Mouse (Mus musculus): Measurements from ENCODE around the gene Gm37240.
"Not testable (repeated sequence)": the region's sequence is repeated elsewhere in the genome, so short reads cannot be mapped to it uniquely, and the experiment has no call there.

The Gm37240 gene

DNA sequence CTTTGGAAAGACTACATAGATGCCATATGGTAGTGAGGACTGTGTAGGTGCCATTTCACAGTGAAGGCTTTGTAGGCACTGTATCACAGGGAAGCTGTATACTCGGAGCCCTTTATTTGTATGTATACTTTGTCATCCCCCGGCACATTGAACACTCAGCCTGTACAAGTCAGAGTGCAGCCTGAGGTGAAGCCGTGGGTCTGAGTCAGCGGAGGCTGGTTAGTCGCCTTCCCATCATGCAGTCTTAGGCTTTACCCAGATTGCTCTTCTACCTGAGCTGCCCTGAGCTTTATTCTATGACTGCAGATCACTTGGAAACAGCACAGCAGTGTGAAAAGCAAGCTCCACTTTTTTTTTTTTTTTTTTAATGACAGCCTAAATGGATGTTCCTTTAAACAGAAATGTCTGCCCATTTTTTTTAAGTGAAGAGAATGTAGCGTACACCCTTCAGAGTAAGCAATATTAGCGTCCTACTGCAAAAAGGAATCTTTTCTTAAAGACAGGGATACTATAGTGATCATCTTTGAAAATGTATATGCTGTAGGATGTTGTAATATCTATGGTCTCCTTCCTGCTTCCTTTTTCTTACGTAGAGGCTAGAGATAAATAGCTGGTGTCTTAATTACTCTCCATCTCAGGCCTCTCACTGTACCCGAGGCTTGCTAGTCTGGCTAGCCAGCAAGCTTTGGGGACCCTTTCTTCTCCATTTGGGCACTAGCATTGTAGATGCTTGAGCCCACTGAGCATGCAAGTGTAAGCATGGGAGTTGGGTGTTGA is 969.2 kb downstream of the Gm37240 start:
- no peak for DNase-seq (ENCODE audit: low read depth, low spot score)

DNA sequence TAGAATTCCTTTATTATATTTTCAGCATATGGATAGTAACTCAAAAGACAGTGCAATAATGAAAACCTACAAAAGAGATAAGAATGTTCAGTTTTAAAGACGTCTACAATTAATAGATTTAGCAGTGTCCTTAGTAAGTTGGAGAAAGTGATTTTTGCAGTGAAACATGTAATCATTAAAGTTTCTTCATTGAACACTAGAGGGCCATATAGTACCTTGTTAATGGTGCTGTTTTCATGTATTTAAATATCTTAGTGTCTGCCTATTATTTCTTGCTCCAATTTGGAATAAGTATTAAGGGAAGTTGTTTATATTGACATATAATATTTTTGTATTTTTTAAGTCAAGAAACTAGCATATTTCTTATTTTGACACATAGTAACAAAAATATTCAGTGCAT is 973.0 kb downstream of the Gm37240 start:
- DNase-seq (ENCODE audit: low read depth, low spot score): no peak

DNA sequence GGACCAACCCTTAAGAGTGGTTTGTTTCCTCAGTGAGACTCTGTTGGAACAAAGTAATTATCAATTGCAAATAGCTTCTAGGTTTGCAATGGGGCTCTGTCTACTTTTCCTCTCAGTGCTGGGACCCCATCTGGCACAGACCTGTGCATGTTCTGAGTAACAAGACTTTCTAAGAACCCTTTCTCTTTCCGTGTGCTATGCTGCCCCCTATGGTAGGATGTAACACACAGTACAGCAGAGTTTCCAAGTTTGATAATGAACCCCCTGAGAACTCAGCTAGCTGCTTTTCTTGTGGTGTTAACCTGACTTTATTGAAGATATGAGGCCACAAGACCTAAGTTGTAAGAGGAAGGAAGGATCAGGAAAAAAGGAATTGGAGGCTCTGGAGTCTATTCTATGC is 980.8 kb downstream of the Gm37240 start:
- peak; percentile 52 for DNase-seq (ENCODE audit: low read depth, low spot score)

DNA sequence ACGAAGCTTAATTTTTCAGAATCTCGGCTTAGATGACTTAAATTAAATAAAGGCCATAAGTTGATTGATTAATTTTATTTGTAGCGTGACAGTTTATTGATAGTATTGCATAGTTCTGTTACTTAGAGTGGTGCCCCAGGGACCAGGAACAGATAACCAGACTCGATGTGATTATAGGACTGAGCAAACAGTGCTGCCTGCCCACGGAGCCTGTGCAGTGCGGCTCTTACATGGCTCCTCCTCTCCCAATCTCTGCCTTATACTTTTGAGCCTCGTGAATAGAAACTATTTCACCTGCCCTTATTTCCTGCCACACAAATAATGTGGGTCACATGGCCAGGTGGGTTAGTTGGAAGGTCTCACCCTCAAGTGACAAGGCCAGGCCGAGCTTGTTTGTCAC is 989.4 kb downstream of the Gm37240 start:
- DNase-seq (ENCODE audit: low read depth, low spot score): no peak

DNA sequence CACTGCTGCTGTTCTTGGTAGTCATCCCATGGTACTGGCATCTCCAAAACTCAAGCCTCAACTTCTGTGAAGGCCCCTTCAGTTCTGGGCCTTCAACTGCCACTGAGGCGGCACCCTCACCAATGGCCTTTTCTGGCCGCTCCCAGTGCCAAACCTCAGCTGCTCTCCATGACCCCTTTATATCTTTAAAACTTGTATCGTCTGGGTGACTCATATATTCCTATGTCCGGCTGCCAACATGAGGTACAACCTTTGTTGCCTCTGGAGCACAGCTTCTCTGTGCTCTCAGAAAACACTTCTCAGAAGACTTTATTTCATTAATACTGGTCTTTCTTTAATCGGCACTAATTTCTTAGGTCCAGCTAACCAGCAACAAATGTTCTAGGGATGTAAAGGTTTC is 996.3 kb downstream of the Gm37240 start:
- DNase-seq (ENCODE audit: low read depth, low spot score): no peak

DNA sequence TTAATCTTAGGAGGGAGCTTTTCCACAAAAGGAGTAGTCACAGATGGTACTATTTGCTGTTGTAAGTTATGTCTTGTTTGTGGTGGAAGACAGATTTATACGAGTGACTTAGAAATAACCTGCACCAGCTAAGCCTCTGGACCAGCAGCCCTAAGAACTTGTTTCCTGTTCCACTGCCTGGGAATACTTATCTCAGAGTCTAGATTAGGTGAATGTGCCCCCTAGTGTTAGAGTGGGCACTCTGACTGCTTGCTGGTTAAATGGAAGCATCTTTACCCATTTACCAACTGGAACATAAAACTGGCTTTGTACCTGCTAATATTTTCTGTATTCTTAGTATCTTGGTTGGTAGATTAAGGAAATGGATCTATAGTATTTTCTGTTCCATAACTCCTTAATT is 997.7 kb downstream of the Gm37240 start:
- peak; percentile 61 for DNase-seq (ENCODE audit: low read depth, low spot score)

DNA sequence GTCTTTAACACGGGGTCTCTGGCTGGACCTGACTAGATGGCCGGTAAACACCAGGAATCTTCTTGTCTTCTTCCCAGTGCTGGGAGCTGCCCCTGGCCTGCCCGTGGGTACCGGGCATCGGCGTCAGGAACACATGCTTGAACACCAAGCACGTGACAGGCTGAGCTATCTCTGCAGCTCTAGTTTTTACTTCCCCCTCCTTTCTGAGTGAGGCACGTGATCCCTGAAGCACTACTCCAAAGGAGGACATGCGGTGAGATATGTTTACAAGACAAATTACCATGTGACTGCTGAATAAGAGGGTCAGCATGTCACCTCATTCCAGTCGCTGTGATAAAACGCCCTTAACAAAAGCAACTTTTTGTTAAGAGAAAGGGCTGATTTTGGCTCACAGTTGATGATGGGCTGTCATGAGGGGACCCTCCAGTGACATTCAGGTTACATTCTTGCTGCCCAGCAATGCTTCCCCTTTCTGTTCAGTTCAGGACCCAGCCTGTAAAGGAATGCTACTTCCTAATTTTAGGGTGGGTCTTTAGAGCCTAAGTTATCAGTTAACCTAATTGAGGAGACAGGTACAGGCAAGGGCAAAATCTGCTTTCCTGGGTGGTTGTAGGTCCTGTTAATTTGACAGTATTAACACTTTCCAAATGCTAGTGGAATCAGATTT is 1003.4 kb downstream of the Gm37240 start:
- DNase-seq (ENCODE audit: low read depth, low spot score): peak; percentile 42

DNA sequence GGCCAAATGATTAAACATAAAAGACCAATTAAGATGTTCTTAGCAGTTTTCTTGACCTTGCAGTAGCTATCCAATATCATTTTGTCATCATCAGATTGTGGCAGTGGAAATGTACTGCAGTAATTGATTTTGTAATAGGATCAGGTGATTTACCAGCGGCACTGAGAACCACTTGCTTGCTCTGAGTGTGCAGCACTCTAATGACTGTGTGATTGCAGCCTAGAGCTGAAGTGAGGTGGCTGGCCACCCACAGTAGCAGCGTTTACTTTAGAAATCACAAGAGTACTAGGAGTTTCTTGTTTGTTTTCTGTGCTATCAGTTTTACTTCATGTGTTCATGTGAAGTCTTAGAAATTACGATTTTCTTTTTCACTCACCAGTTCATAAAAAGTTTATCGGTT is 1011.1 kb downstream of the Gm37240 start:
- no peak for DNase-seq (ENCODE audit: low read depth, low spot score)

DNA sequence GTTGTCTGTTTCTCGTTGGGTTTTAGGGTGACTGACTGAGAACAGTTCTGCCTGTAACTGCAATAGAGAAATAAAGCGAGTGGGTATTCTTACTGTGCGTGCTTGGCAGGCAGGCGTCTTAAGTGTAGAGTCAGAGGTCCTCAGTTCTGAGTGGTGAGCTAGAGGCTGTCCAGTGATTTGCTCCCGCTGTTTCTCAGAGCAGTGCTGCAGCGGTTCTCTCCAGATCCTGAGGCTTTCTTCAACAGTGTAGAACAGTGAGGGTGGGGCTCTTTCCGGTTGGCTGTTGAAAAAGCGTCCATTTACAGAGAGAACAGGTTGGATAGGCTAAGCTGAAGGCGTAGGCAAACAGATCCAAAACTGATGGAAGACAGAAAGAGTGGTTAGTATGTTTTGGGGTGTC is 1012.0 kb downstream of the Gm37240 start:
- peak; percentile 68 for DNase-seq (ENCODE audit: low read depth, low spot score)

DNA sequence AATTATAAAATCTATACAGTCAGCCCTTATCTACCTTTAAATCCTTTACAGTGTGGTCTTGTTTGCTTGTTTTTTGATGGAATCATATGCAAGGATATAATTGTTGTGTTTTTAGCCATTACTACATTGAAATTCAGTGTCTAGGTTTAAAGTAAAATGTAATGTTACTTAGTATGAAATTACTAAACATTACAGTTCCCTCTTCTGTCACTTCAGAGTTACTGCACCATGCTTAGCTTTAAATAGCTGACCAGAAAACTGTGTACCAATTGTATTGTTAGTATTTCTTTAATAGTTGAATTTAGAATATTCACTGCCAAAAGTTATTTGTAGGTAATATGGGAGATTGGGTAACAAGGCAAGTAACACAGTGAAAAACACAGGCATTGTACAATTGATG is 1017.2 kb downstream of the Gm37240 start:
- no peak for DNase-seq (ENCODE audit: low read depth, low spot score)

DNA sequence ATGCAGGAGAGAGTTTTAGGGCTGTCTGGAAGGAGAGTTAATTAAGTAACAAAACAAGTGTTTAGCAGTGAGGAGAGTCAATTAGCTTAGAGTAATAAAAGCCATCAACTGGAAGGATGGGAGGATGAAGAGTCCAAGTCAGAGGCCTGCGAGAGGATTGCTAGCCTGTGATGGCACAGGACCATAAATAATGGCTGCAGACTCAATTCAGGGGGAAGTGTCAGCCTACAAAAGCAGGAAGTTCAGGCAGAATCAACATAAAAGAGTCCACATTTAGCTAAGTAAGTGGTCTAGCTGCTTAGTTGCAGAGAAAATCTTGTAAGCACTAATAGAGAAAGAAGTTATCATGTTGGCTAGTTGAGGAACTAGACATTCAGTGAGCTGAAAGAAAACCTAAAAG is 1019.3 kb downstream of the Gm37240 start:
- DNase-seq (ENCODE audit: low read depth, low spot score): no peak

DNA sequence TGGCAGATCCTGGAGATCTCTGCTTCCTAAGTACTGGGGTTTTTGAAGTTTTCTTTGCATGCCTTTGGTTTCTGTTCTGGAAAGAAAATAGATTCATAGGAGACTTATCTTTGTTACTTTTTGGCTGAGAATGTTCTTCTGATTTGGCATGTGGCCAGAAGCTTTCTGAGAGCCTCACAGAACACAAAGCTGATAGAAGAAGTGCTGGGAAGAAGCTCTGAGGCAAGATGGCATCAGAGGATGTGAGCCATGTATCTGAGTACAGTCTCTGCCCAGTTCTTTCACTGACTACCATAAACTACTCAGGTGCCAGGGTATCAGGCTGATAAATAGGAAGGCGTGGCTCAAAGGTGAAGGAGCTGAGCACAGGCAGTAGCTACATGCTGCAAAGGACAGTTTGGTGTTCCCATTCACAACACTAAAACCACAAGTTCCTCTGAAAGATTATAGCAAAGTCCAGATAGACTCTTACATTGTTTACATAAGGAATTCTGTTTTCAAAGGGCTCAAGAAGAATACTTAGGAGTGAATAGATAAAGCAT is 1019.8 kb downstream of the Gm37240 start:
- DNase-seq (ENCODE audit: low read depth, low spot score): no peak

DNA sequence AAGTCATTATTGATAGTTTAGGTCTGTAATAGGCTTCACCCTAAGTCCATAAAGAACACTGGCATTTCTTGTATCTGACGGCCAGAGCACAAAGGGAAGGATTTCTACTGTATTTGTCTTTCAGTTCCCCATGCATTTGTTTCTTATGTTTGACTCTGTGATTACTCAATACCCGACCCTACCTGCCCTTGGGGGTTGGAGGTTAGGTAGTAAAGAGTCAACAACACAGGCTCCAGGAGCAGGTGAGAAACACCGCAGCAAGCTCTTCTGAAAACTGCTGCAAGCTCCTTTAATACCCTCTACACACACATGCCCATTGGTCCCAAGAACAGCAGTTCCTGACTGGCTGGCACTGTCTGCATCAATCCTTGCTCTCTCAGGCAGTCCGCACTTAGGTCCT is 1020.5 kb downstream of the Gm37240 start:
- no peak for DNase-seq (ENCODE audit: low read depth, low spot score)

DNA sequence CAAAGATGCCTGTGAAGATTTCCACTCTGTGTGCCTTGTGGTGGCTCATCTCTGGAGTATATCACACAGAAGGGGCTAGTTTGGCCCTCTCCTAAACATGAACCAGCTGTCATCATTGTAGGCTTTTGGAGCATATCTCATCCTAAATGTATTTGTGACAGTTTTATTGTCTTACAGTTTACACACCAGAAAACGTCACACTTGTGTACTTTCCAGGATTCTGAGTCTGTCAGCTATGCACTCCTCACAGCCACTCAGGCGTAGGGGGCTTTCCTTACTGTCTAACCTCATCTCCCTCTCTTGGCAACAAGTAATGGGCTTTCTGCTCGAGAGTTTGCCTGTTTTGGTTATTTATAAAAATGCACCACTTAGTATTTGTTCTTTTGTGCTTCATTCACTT is 1021.6 kb downstream of the Gm37240 start:
- DNase-seq (ENCODE audit: low read depth, low spot score): no peak

DNA sequence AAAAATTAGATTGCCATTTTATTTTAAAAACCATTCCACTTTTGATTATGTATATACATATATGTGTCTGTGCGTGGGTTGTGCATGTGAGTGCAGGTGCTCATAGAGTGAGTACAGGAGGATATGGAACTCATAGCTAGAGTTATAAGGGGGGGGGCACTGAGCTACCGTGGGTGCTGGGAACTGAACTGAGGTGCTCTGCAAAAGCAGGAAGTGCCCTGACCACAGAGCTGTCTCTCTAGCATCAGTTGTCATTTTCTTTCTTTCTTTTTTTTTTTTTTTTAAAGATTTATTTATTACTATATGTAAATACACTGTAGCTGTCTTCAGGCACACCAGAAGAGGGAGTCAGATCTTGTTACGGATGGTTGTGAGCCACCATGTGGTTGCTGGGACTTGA is 1025.5 kb downstream of the Gm37240 start:
- DNase-seq (ENCODE audit: low read depth, low spot score): not testable (repeated sequence)

DNA sequence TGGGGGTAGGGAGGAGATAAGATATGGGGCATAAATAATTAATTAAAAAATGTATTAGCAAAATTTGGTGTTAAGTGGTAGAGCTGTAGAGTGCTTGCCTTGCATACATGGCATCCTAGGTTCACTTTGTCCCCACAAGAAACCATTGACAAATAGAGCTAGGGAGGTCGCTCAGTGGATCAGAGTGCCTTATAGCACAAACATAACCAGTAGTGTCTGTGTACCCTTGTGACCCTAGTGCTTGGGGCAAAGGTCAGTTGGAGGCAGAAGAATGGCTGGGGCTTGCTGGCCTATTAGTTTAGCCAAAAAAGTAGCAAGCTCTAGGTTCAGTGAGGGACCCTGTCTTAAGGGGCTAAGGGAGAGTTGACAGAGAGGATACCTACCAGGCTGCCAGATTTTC is 1026.6 kb downstream of the Gm37240 start:
- DNase-seq (ENCODE audit: low read depth, low spot score): no peak

DNA sequence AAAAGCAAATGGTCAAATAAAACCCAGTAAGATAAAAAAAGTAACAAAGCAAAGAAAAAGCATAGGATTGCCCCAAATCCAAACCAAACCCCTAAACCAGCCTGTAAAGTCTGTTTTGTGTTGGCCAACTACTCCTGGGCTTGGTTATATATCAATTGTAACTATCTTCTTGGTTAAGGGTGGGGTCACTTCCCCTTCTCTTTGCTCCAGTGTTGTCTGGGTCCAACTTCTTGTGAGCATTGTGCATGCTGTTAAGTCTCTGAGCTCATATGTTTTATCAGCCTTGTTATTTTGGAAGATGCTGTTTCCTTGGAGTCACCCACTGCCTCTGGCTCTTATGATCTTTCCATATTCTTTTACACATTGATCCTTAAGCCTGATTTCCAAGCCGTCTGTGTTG is 1032.9 kb downstream of the Gm37240 start:
- DNase-seq (ENCODE audit: low read depth, low spot score): no peak

DNA sequence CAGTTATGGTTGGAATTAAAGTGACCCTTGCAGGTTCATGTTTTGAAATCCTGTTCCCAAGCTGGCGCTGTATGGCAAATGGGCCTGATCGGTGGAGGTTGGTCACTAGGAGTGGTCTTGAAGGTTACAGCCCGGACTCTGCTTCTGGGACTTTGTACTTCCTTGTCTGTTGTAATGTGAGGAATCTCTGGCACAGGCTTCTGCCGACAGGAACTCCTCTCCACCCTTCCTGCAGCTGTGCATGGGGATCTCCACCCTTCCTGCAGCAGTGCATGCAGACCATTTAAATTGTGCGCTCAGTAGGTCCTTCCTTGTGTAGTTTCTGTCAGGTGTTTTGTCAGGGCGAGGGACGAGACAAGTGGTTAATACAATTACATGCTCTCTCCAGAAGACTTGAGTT is 1034.4 kb downstream of the Gm37240 start:
- DNase-seq (ENCODE audit: low read depth, low spot score): peak; percentile 87

DNA sequence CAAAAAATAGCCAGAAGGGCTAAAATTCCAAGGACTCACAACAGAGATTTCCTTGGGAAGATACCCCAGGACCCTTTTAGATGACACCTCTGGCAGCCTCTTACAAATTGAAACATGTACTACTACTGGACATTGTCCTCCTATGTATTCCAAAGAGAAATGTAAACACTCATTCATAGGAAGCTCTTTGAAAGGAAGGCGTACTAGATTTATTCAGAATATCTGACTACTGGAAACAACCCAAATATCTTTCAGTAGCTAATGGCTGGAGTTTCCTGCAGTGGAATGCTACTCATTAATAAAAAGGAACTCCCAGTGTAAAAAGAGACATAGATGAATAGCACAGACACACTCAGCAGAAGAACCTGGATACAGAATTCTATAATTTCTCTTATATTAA is 1035.5 kb downstream of the Gm37240 start:
- DNase-seq (ENCODE audit: low read depth, low spot score): no peak

DNA sequence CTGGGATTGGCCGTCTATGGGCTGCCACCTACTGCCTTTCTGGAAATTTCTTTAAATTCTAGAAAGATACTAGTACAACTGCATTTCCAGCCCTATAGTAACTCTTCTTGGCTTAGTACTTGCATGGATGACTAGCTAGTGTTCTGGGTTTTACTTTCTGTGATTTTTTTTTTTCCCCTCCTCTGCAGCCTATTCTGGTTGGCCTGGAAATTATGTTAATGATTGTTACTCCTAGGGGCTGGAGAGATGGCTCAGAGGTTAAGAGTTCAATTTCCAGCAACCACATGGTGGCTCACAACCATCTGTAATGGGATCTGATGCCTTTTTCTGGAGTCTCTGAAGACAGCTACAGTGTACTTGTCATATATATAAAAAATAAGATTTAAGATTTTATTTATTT is 1036.9 kb downstream of the Gm37240 start:
- no peak for DNase-seq (ENCODE audit: low read depth, low spot score)

DNA sequence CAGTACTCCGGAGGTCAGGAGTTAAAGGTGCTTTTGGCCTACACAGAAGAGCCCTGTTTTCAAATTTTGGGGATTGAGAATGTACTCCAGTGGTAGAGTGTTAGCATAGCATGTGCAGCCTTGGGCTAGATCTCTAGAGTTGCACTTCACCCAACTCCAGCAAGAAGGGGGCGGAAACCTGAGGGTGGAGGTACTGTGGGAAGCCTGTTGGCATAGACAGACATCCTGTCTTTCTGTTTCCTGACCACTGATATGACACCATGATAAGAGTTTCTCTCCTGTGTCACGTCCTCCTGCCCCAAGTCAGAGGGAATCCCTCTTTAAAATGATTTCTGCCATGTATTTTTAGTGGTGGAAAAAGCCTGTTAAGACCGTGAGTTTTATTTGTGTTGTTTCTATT is 1038.5 kb downstream of the Gm37240 start:
- DNase-seq (ENCODE audit: low read depth, low spot score): no peak

DNA sequence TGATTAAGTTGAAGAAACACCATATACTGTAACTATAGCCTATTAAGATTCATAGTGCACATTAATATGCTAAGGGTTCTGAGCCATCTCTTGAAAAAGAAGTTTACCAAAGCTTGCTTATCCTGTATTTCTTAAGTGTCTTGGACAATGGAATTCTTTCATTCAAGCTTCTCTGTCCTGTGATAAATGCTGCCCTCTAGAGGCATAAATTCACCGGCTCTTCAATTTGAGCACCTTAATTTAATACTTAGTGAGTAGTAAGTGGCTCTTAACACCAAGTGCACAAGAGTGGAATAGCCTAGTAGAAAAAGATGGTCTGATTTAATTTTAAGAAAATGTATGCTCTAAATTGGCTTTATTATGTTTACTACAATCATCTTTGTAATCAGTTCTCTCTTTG is 1043.7 kb downstream of the Gm37240 start:
- peak; percentile 70 for DNase-seq (ENCODE audit: low read depth, low spot score)

DNA sequence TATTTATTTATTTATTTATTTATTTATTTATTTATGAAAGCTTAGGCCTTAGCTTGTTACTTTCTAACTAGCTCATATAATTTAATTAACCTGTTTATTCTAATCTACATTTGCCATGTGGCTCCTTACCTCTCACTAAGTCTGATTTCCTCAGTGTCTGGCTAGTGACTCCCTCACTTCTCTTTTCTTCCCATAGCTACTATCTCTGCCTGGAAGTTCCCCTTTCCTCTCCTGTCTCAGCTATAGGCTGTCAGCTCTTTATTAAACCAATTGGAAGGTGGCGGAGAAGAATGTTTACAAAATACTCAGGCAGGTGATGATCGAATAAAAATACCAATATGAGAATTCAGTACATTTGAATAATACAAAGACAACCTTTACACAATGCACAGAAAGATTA is 1044.5 kb downstream of the Gm37240 start:
- no peak for DNase-seq (ENCODE audit: low read depth, low spot score)

All from ZHBTc4 (cell line).